Mouse (Mus musculus) macrophage (primary cell): Measurements from ENCODE around the gene Tll1. TPM values are rescaled to one million over a fixed set of nuclear protein-coding genes. Genes with fewer than 3 reads are reported as not detected.

Source experiments
- H3K27ac ChIP-seq: fragments of 350-480 bp; formaldehyde crosslinking; 2 replicates; pipeline ENCODE4 v1.9.0; 2021
- H3K36me3 ChIP-seq: fragments of 350-480 bp; formaldehyde crosslinking; 2 replicates; pipeline ENCODE4 v1.9.0; 2021; ENCODE audit errors: inconsistent target
- H3K4me3 ChIP-seq: fragments of 350-480 bp; formaldehyde crosslinking; 2 replicates; pipeline ENCODE4 v1.9.0; 2021; ENCODE audit errors: inconsistent target
- H3K79me2 ChIP-seq: fragments of 350-480 bp; formaldehyde crosslinking; 2 replicates; pipeline ENCODE4 v1.9.0; 2021; ENCODE audit errors: inconsistent target
- WGBS: methylation state at CpG from one replicate; pipeline ENCODE4 v1.1.7; 2026; ENCODE audit warnings: inconsistent platforms; ENCODE audit not compliant: missing documents; 5-methylcytosine and 5-hydroxymethylcytosine counted together
- polyA plus RNA-seq: library from polyadenylated mRNA; stranded (reverse); fragments of 250-400 nt; gene quantifications from 3 replicates; pipeline ENCODE4 v1.2.4, GENCODE M21; 2018; ENCODE audit warnings: inconsistent platforms

The Tll1 gene
- polyA plus RNA-seq, 1 experiment from 2014 or later = not detected

DNA sequence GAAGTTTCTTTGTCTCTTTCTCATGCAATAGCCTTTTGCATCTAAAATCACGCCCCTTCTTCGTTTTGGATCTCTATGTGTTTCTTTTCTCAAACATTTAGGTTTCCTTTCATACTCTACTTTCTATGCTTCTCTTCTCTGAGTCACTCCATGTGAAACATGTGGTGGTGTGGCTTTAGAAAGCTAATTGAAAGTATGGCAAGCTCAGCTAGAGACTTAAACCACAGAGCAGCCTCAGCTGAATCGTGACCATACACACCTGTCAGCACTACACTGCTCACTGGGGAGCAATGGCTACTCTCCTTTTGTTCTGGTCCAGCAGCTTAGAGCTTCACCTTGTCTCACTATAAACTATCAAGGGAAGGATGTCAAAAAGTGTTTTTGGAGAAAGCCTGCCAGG lies 31.2 kb downstream of the Tll1 start:
- Histone ChIP-seq H3K36me3 (no peaks in the 10 kb centered on the region), H3K79me2 (no peaks in the 10 kb centered on the region), H3K4me3 (no peak overlapping the region), H3K27ac (no peak overlapping the region)
- 79% methylated on average over 3 of the region's 3 CpGs for WGBS

DNA sequence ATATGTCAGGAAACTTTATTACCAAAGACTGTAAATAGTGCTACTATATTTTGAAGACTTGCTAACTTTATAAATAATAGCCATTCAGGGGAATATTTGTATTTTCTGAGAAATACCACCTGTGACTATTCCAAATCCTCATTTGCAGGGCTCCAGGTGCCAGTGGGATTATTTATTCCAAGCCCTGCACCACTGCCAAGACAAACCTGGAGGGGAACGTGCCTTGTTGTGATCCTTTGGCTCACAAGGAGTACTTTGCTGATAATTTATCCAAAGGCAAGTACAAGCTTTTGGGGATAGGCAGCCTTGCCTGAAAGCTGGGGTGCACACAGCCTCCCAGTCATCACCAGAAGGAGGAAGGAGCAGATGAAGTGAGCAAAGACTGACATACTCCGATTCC lies 32.3 kb downstream of the Tll1 start:
- WGBS = 88% methylated on average over 2 of the region's 2 CpGs
- Histone ChIP-seq H3K36me3 (no peaks in the 10 kb centered on the region), H3K4me3 (no peak overlapping the region), H3K79me2 (no peaks in the 10 kb centered on the region), H3K27ac (no peak overlapping the region)

DNA sequence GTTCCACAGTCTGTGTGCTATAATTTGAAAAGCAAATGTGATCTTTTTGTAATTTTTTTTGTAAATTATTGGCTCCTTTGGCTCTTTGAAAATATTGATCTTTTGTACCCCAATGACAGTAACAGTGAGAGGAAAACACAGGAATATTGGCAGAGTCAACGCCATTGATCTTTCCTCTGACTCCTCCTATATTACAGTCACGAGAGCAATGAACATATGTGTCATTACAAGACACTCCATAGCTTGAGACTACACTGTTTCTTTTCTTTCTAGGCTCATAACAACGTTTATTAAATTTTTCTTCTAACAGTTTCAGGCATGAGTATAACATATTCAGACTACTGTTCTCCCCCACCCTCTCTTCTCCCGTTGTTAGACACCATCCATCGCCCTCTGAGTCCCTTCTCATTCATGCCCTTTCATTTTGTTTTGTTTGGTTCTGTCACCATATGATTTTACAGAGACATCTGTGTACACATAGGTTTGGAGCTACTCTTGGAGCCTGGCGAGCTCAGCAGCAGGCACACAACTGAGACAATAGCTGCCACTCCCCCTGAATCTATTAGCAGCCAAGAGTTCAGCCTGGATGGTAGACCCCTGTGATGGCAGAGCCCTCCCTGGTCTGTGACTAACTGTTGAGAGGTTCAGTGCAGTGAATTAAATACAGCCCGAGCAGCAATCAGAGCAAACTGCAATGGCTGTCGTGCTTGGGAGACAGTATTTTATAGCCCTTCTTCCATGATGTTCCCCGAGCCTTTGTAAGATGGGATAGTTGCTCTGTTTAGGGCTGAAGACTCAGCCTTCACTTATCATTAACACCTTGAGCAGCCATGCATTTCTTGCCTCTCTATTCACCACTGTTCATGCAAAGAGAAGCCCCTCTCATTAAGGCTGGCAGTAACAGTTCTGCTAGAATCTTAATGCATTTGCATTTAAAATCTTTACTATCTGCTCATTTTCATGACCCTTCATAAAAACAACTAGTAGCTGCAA lies 52.9 kb downstream of the Tll1 start:
- 83% methylated on average over 9 of the region's 9 CpGs for WGBS
- no peaks in the 10 kb centered on the region for H3K36me3 ChIP-seq
- no peak overlapping the region for H3K27ac ChIP-seq
- H3K4me3 ChIP-seq = no peak overlapping the region
- H3K79me2 ChIP-seq = no peaks in the 10 kb centered on the region

DNA sequence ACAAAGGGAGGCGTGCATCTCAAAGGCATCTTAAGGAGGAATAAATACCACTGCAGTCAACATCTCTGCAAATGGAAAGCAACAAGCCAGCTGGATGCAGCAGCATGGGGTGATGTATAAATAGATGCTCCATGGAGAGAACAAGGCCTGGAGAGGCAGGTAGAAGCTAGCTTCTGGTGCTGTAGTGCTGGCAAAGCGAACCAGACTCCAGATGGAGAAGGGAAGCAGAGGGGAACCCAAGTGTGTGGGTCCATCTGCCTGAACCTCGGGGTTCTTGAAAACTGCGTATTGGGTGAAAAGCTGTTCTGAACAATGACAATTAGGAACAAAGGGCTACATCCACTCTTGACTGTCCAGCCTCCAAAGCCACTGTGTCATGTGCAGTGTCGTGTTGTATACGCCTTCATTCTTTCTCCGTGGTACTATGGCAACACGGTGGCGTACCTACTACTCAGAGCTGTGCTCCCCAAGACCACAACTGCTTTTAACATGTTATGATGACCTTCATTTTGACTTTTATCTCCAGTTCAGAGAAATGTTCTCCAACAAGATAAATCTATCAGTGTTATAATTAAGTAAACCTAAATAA lies 53.8 kb downstream of the Tll1 start:
- WGBS = 82% methylated on average over 9 of the region's 9 CpGs
- H3K36me3 ChIP-seq = no peaks in the 10 kb centered on the region
- no peaks in the 10 kb centered on the region for H3K79me2 ChIP-seq
- H3K4me3 ChIP-seq = no peak overlapping the region
- H3K27ac ChIP-seq = no peak overlapping the region

DNA sequence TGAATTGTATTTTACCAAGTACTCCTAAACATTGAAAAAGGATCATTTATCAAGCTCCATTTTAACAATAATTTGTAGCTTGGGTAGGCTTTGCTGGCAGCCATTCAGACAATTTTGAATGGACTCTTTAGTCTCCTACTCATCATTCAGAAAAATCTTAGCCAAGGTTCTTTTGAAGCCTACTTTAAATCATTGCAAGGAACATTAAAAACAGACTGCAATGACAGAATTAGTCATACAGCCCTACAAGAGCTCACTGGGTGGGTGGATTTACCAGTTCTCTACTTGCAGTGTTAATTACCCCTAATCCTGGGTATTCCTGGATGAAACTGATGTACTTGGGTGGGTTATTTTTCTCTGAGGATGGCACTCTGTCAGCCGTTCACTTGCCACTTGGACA lies 69.5 kb downstream of the Tll1 start:
- WGBS = 100% methylated on average over 1 of the region's 1 CpGs

DNA sequence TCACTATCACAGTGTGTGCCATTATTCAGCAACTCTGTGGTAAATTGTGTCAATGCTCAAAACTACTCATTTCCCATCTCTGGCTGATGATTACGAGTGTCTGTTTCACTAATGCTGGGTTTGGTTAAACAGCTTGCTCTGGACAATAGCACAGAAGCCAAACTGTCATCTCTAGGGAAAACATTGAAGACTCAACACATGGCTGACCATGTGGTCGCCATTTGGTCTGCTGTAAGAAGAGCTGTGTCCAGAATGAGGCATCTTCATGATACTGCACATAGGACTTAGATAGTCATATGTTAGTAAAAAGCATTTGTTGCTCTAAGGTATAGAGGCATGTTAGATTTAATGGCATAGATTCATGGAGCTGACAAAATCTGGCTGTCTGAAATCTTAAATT lies 98.9 kb downstream of the Tll1 start:
- WGBS = 78% methylated on average over 2 of the region's 2 CpGs

More for the DNA sequence above, 69.5 kb downstream of the Tll1 start:
- Histone ChIP-seq H3K4me3 (no peak overlapping the region), H3K36me3 (no peaks in the 10 kb centered on the region), H3K27ac (no peak overlapping the region), H3K79me2 (no peaks in the 10 kb centered on the region)

DNA sequence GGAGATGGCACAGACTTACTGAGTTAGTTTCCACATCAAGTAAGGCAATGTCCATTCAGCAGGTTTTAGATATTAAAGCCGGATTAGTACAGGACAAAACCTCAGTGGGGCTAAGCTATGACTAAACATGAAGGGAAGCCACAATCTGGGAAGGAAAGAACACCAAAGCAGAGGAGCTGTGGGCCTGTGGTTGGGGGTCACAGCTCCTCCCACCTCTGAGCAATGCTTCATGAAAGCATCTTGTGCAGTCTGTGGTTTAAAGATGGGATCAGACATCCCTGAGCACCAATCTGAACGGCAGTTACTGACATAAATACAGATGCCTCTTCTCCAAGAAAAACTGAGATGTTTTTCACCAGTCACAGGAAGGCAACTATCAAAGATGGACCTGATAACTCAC lies 132.7 kb downstream of the Tll1 start:
- Histone ChIP-seq H3K27ac (no peak overlapping the region), H3K79me2 (no peaks in the 10 kb centered on the region), H3K36me3 (no peaks in the 10 kb centered on the region), H3K4me3 (no peak overlapping the region)
- 57% methylated on average over 2 of the region's 2 CpGs for WGBS

More for the DNA sequence above, 98.9 kb downstream of the Tll1 start:
- Histone ChIP-seq H3K4me3 (no peak overlapping the region), H3K36me3 (no peaks in the 10 kb centered on the region), H3K27ac (no peak overlapping the region), H3K79me2 (no peaks in the 10 kb centered on the region)

DNA sequence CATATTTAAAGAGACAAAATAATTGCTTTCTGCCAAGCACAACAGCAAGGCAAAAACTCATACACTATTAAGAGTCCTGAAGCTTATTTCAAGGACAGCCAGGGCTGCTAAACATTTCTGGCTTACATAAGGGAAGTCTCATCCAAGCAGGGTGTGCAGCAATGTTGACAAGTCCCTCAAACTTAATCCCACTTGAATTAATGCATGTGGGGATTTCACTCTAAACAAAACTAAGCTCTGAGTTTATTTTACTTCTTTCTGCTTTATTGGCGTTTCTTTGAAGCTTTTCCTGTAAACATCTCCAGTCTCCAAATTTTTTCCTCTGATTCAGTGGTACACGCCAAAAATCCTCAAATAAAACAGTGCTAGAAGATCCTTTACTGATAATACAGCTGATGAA lies 146.2 kb downstream of the Tll1 start:
- 78% methylated on average over 2 of the region's 2 CpGs for WGBS
- no peak overlapping the region for H3K4me3 ChIP-seq
- H3K27ac ChIP-seq = no peak overlapping the region
- H3K36me3 ChIP-seq = no peaks in the 10 kb centered on the region
- H3K79me2 ChIP-seq = no peaks in the 10 kb centered on the region

DNA sequence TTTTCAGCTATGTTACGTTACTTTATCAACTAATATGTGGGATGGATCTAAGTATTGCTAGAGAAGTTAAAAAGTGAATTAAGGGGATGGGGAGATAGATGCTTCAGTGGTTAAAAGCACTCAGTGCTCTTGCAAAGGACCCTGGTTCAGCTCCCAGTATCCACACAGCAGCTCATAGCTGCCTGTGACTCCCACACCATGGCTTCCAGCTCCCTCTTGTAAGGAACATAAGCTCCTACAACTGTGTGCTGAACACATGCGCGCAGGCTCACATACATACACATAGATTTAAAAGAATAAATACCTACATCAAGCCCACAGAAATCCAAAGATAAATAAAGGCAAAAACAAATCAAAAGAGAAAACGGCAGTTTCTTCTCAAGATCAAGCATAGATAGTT lies 148.5 kb downstream of the Tll1 start:
- Histone ChIP-seq H3K79me2 (no peaks in the 10 kb centered on the region), H3K36me3 (no peaks in the 10 kb centered on the region)
- WGBS = 93% methylated on average over 4 of the region's 4 CpGs

DNA sequence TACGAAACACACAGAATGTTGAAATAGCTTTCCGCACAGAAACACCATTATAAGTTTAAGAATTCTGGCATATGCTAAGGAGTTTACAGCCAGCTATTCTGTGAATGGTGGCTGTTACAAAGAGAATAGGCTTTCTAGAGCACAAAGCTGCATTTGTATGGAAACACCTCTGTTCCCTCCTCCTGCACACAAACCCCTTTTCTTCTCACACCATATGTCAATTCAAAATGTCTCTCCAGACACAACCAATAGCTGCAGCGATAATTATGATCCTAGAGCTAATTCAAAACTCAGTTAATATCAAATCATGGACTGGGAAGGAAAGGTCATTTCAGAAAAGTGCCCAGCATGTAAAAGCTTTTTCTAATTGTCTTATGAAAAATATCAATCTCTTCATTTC lies 157.5 kb downstream of the Tll1 start:
- H3K4me3 ChIP-seq = no peak overlapping the region
- WGBS = 87% methylated on average over 3 of the region's 3 CpGs
- H3K79me2 ChIP-seq = no peaks in the 10 kb centered on the region
- no peaks in the 10 kb centered on the region for H3K36me3 ChIP-seq
- no peak overlapping the region for H3K27ac ChIP-seq

More for the DNA sequence above, 148.5 kb downstream of the Tll1 start:
- H3K27ac ChIP-seq = no peak overlapping the region
- no peak overlapping the region for H3K4me3 ChIP-seq

DNA sequence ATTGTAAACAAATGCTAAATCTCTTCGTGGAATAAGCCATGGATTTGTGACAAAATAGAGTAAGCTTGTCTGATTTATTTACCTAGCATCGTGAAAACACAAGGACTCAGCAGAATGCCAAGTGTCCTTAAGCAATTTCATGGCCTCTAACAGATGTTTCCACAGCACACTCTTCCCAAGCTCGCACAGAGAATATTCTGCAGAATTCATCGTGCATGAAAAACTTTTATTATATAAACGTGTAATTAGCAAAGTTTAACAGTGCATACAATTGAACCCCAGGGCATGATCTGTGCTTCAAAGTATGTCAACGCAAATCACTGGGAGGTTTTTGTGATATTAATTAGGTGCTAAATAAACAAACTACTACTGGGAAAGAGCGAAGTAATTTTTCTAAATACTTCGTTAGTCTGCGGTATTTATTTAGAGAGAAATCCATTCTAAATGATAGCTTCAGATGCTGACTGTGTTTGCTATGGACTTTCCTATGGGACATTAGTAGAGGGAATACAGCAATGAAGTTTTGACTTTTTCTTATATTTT lies 158.0 kb downstream of the Tll1 start:
- no peaks in the 10 kb centered on the region for H3K79me2 ChIP-seq
- no peak overlapping the region for H3K4me3 ChIP-seq
- WGBS = 85% methylated on average over 9 of the region's 9 CpGs
- H3K36me3 ChIP-seq = no peaks in the 10 kb centered on the region
- H3K27ac ChIP-seq = no peak overlapping the region

DNA sequence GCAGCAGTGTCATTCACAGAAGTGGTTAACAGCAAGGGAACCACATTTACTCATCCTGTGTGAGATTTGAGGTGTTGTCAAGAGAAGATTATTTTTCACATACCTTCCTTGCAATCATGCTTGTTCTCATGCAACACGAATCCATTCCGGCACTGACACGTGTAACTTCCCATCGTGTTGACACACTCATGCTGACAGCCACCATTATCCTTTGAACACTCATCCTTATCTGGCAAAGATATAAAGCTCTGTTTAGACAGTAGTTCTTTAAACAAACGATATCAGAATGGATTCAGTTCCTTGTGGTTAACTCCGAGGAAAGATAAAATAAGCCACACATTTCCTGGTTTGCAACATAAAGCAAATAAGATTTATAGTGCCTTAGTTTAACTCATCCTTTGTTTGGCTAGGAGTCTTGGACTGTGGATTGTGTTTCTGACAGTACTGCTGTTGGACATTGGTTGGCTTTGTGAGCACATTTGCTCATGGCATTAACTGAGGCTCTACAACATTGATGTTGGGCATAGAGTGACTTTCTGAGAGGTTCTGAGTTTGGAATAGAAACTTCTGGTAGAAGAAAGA lies 164.7 kb downstream of the Tll1 start:
- Histone ChIP-seq H3K79me2 (no peaks in the 10 kb centered on the region), H3K36me3 (no peaks in the 10 kb centered on the region), H3K27ac (no peak overlapping the region), H3K4me3 (no peak overlapping the region)
- 11% methylated on average over 6 of the region's 6 CpGs for WGBS

DNA sequence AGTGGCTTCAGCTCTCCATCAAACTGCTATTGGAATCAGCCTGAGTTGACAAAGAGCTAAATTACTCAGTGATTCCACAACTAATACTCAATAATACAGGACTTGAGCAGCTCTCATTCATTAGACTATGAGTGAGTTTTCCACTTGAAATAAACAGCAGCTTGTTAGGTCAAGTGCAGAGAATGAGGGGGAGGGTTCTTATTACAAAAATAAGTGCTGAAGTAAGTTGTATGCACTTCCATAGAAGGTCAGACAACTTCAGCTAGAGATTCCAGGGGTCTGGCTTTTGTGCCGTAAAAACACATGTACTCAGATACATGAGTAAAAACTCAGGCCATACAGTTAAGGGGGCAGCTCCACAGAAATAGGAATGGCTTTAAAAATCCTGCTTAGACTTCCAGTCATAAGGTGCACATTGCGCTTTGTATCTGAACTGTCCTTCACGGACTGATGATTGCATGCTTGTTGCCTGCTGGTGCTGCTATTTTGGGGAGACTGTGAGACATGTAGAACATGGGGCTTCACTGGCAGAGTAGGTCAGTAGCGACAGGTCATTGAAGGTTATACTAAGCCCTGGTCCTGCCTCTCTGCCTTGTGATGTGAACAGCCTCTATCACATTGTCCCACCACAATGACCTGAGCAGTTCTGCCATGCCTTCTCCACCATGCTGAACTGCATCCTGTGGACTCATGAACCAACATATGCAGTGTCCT lies 175.2 kb downstream of the Tll1 start:
- no peaks in the 10 kb centered on the region for H3K36me3 ChIP-seq
- WGBS = 96% methylated on average over 4 of the region's 4 CpGs
- no peak overlapping the region for H3K4me3 ChIP-seq
- no peaks in the 10 kb centered on the region for H3K79me2 ChIP-seq
- H3K27ac ChIP-seq = no peak overlapping the region

DNA sequence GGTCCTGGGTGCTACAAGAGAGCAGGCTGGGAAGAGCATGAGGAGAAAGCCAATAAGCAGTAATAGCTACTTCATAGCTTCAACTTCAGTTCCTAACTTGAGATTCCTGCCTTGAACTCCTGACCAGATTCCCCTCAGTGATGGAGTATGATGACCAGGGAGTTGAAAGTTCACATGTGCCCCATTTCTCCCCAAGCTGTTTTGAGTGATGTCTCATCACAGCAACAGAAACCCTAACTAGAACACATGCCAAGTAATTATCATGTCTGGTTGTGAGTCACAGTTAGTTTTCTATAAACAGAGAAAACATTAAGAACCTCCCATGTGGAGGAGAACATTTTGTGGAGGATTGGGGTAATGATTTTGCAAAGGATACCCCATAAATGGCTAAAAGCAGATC lies 176.0 kb downstream of the Tll1 start:
- Histone ChIP-seq H3K4me3 (no peak overlapping the region), H3K79me2 (no peaks in the 10 kb centered on the region), H3K27ac (no peak overlapping the region), H3K36me3 (no peaks in the 10 kb centered on the region)
